Mouse (Mus musculus) kidney, adult 11 months (tissue): ENCODE results near the gene Pcmt1.
"Not testable (repeated sequence)": the region's sequence is repeated elsewhere in the genome, so short reads cannot be mapped to it uniquely, and the experiment has no call there.

Experiments used
- DNase-seq: peaks from one replicate; pipeline ENCODE4 v3.0.0; 2022

Gene Pcmt1

DNA sequence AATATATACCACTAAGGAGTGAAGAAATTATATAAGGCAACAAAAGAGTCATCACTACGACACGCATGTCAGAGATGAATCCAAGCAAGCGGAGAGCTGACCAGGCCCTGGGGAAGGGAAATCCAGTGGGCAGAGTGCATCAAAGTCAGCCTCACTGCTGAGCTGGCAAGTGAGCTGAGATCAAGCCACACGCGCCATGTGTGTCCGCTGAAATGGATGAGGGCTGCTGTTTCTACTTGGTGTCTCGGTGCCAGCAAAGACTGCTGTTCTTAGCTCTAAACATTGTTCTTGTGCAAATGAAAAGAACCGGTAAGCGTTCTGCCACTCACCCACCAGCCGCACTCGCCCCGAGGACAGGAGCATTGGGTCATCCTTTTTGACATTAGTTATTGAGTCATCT is 40.6 kb downstream of the Pcmt1 start:
- DNase-seq = no peak

DNA sequence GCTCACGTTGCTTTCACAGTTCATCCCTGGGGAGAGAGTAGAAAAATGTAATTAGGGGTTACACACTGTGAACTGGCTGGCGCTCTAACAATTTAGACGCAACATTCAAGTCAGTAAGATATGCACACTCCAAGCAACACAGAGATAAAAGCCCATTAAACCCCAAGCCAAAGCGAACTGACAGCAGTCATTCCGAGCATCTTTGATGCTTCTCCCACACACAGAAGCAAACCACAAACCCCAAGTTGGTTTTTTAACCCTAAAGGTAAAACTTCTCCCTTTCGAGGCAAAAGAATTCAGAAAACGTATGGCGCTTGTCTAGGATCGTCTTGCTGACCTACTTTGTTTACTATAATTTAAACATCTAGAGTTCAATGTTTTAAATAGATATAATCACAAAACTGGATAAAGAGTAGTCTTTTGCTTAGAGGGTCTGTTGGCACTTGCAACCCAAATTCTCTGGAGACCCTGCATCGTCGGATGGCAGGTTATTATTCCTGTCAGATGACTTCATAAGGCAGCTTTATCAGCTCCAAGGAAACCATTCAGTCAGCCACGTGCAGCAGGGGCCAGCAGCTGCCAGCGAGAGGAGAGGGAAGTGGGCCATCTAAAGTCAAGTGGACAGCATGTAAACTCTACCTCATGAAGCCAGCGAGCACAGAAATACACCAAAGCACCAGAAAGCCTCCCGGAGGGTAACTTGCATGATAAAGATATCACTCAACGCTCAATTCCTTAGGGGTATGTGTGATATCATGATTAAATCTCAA is 49.8 kb downstream of the Pcmt1 start:
- DNase-seq = no peak

DNA sequence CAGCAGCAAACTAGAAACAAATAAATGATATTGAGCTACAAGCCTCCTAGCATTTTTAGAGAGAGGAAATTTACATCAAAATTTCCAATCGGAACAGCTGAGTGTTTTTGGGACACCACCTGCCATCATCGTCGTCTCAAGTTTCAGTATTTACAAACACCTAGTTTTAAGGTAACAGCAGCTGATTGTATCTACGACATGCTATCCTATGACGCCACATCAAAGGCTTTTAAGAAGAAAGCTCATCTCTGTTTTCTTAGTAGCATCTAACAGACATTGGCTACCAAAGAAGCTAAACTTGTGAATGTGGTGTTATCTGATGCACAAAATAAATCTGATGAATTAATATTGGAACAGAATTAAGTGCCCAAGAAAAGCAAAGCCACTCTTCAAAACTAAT is 50.6 kb downstream of the Pcmt1 start:
- DNase-seq = no peak

DNA sequence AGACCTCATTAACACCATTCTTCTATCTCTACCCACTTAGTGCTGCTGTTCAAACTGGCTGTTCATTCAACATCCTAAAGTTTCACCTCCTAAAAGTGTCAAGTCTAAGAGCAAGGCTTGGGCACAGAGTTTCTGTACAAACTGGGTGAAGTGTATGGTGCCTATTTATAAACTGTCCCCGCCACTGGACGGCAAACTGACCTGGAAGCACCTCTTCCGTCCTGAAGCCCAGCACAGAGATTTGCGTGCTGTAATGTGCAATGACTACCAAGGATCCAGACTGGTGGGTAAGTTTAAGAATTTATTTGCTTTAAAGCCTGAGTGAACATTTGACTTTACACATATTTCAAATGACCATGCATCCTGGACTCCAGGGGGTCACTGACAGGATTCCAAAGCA is 51.8 kb downstream of the Pcmt1 start:
- DNase-seq = no peak

DNA sequence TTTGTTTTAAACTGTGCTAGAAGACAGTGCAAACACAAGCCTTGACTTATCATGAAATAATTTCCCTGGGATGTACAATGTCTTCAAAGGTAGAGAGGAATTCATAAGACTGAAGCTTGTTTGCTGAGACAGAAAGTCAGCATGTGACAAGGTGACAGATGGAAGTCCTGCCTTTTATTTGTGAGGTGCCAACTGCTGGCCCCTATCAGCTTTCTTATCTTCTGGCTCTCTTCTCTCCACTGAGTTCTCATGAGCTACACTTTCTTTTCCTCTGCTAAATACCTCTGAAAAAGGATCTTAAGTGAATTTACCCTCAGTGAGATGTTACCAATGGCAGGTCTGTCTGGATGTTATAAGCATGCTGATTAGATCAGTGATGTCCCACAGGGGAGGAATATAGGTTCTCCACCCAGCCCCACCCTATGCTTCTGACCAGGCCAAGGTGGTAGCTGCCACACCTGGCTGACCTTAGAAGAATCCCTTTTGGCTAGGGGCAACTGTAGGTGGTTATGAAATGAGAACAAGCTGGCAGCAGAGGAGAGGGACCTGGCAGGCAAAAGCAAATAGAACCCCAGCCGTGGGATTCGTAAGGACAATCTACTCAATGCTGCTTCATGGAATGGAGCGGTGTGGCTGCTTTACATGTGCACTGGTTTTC is 56.9 kb downstream of the Pcmt1 start:
- no peak for DNase-seq

DNA sequence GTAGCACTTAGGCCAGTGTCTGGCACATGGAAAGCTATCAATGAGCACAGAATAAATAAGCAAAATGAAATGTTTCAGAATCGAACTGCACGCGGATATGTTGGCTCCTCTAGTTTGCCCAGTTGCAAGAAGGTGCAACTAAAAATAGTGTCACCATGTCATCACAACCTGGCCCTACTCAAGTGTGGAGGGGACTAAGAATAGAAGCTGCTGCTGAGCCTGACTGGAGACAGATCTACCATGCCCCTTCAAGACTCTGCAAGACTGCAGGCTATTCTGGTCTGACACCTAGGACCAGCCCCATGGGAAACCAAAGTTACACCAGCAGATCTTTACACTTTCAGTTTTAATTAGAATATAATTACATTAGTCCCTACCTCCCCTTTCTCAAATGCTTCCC is 58.6 kb downstream of the Pcmt1 start:
- no peak for DNase-seq

DNA sequence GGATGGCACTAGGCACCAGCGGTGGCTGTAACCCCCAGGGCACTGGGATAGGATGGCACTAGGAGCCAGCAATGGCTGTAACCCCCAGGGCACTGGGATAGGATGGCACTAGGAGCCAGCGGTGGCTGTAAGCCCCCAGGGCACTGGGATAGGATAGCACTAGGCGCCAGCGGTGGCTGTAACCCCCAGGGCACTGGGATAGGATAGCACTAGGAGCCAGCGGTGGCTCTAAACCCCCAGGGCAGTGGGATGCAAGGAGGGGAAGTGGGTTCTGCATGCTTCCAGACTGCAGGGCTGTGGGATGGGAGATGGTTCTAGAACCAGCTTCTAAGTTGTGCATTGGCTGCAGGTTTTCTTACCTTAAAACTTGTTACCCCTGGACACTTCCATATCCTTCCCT is 60.2 kb downstream of the Pcmt1 start:
- DNase-seq = no peak

DNA sequence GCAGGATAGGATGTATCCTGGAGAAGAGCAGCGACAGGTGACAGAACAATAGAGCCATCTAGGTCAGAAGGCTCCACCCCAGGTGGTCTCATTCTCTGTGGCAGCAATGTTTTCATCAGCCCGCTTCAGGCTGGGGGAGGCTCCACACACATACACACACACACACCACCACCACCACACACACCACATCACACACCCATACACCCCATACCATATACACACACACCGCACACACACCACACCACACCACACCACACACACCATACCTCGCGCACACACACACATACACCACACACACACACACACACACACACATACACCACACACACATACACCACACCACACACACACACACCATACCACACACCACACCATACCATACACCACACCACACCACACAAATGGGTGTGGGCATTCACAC is 61.1 kb downstream of the Pcmt1 start:
- no peak for DNase-seq

DNA sequence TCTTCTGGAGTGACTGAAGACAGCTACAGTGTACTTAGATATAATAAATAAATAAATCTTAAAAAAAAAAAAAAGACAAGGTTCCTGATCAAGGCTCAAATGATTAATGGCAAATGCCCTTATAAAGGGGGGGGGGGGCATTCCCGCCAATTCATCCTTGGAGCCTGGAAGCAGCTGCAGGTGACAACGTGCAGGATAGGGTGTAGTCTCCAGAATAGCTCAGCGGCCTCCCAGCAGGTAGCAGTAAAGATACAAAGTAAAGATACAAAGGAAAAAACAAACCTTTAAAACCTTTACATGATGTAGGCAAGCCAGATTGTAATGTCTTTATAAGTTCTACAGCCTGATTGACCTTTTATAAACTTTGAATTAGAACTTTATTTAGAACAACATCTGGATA is 63.4 kb downstream of the Pcmt1 start:
- not testable (repeated sequence) for DNase-seq

DNA sequence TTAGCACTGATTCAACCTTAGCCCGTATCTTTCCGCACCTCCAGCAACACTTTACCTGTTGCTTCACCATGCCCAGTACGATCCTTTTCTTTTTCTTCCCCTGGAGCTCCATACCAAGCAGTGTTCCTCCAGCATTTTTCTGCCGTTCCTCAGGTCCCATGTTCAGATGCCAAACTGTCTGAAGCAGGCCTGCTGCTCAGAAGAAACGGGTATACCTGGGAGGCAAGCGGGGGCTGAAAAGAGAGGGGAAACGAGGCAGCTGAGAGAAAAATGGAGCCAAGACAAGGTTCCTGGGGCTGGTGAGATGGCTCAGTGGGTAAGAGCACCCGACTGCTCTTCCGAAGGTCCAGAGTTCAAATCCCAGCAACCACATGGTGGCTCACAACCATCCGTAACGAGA is 63.8 kb downstream of the Pcmt1 start:
- not testable (repeated sequence) for DNase-seq

DNA sequence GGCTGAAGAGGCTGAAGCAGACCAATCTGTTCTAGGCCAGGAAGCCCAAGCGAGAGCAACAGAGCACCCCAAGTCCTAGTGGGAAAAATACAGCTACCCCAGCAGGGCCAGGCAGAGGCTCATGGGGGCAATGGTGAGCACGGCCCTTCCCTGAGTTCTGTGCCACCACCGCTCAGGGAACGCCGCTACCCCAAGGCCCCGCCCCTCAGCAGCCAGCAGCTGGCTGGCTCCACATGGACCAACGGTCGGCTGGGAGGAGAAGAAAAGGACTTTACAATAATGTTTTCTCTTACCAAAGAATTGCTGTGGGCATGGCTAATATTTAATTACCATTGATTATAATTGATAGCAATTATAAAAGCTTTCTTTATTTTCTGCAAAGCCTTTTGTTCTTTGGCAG is 66.1 kb downstream of the Pcmt1 start:
- DNase-seq = no peak

DNA sequence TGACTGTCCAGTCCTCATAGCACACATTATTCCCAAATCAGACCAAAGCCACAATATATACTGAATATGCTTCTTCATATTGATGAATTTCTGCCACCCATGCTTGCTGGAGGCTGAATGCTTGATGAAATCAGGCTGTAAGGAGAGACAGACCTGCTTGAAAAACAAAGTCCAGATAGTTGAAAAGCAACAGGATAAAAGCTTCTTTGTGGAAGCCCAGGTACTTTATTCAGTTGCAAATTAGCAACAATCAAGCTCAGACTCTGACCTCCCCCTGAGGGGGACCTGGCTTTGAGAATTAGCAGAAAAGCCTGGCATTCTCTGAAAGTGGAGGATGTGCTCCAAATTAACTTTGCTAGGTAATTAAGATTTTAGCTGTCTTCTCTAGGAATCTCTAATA is 68.7 kb downstream of the Pcmt1 start:
- DNase-seq = not testable (repeated sequence)

DNA sequence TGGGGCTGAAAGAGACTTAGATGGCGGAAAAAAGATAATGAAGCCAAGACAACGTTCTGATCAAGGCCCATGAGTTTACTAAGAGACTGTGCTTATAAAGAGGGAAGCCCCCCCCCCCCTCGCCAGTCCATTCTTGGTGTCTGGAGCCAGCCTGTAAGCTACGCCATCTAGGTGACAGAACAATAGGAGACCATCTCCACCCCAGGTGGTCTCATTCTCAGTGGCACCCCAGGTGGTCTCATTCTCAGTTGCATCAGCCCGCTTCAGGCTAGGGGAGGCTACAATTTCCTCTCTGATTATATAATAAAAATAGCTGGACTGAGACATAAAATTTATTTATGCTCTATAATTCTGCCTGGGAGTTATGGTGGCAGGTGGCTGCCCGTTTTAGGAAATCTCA is 69.3 kb downstream of the Pcmt1 start:
- no peak for DNase-seq

DNA sequence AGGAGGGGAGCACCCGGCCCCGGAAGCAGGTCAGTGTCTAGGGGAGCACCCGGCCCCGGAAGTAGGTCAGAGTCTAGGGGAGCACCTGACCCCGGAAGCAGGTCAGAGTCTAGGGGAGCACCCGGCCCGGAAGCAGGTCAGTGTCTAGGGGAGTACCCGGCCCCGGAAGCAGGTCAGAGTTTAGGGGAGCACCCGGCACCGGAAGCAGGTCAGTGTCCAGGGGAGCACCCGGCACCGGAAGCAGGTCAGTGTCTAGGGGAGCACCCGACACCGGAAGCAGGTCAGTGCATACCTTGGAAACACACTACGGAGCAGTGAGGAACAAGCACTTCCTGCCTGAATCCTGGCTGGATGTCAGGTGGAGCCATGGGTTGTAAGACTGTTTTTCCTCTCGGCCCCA is 72.3 kb downstream of the Pcmt1 start:
- no peak for DNase-seq

DNA sequence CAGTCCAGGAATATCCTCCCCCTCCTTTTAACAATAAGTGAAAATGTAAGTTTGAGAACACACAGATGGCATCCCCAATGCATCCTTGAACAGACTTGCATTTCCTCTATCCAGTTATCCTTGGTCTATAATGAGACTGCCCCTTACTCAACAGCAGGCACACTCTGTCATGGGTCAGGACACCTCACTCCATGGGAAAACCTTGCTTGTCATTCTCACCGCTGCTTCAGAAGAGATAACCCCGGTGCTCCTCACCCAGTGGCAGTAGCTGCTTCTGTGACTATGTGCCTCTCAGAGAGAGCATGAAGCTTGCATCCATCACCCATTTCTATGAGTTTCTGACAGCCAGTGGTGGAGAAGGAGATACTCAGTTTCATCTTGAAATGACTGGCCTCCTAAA is 74.5 kb downstream of the Pcmt1 start:
- no peak for DNase-seq

DNA sequence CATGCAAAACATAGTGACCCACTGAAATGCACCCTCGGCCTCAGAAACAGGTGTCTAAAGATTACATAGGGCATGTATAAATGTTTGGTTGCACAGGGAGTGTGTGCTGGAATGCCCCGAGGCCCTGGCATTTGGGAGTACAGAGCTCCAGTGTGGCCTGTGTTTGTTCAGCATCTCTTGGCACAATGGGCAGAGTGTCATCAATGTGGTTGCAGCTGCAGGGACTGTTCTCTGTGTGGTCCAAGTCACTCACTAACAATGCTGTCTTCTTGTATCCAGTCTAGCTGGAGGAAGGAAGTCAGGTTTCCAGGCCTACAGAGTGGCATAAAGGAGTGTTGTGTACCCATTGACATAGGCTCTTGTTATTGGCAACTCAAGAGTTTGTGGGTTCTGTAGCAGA is 75.8 kb downstream of the Pcmt1 start:
- no peak for DNase-seq

DNA sequence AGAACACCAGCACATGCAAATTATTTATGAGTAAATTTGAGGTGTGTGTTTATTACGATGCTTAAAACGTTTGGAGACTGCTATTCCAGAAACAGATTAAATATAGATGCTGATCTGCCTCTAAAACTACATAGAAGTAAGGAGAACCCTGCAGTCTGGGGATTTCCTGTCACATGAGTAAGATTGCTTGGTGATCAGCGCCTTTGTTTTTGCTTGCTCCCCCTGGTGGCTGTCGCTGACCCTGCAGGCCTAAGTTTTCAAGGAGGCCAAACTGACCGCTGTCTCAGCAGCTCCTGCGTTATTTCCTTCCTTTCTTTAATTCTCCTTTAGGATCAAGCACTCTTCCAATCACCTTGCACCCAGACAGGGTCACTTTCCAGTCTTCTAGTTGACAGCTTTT is 80.3 kb downstream of the Pcmt1 start:
- peak; percentile 57 for DNase-seq

DNA sequence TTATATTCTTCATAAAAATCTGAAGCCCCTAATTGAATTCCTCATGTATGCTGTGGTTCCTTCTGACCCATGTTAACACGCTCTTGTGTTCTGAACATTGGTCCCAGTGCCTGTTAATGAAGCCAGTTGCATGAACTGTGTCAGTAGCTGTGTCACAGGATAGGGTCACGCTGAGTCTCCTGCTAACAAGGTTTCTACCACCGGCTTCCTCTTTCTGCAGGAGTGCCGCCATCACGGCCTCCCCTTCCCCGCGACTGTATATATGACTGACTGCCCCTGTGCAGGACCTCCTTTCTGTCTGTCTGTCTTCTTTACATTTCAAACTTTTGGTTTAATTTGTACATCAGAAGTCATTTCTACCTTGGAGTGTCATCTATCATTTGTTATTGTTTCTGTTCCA is 82.8 kb downstream of the Pcmt1 start:
- DNase-seq = no peak

DNA sequence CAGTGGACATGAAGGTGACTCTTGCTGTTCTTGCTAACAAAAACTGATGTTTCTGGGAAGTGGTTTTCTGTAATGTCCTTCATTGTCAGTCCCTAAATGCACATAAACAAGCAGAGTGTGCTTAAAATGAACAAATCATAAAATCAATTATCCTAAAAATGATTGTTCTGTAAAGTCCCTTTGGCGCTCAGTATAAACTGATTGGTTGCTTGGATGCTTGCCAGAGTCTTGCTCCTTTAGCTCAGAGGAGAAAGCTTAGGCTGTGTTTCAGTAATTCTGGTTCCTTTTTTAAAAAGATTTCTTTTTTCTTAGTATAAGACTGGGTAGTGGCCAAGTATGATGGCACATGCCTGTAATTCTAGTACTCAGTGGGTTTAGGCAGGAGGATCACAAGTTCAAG is 84.7 kb downstream of the Pcmt1 start:
- DNase-seq = no peak

DNA sequence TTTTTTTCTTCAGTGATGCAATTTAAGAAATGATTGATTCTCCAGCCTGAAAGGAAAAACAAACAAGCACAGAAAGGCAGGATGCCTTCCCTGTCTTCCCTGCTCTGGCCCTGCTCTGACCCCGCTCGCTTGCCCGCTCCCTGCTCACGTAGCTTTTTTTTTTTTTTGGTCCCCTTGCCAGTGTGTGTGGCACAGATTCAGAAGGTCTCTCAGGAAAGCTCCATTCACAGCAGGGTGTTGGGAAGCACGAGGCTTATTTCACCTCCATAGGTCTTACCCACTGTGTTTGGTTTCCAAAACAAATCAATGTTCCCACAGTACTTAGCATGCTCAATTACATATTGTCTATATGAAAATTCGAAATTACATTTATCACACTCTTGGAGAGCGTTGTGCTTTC is 86.1 kb downstream of the Pcmt1 start:
- DNase-seq = no peak

DNA sequence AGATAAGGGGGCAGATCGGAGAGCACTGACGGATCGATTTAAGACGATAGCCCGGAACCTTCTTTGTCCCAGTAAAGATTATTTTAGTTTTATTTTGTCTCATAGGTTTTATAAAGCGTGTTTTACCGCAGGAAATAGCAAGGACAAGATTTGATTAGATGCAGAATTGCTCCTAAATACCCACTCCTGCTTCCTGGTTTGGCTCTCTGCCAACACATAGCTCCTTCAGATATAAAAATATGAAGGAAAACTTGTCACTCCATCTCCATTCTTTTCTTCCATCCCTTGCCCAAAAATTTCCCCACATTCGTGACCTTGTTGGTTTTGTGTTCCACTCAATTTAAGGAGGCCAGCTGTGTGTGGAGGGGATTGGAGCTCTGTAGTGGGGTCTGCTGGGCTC is 90.1 kb downstream of the Pcmt1 start:
- no peak for DNase-seq

DNA sequence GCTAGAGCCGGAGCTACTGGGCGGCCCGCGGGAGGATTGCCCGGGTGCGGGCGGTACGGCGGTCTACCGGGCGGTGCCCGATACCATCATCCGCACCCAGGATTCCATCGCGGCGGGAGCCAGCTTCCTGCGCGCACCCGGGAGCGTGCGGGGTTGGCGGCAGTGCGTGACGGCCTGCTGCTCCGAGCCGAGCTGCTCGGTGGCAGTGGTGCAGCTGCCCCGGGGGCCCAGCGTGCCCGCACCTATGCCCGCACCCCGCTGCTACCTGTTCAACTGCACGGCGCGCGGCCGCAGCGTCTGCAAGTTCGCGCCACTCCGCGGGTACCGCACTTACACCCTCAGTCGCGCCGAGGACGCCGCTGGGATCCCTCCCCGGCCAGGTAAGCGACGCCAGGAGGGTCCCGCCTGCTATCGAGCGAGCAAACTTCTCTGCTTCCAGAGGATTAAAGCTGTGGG is 90.7 kb downstream of the Pcmt1 start:
- no peak for DNase-seq

DNA sequence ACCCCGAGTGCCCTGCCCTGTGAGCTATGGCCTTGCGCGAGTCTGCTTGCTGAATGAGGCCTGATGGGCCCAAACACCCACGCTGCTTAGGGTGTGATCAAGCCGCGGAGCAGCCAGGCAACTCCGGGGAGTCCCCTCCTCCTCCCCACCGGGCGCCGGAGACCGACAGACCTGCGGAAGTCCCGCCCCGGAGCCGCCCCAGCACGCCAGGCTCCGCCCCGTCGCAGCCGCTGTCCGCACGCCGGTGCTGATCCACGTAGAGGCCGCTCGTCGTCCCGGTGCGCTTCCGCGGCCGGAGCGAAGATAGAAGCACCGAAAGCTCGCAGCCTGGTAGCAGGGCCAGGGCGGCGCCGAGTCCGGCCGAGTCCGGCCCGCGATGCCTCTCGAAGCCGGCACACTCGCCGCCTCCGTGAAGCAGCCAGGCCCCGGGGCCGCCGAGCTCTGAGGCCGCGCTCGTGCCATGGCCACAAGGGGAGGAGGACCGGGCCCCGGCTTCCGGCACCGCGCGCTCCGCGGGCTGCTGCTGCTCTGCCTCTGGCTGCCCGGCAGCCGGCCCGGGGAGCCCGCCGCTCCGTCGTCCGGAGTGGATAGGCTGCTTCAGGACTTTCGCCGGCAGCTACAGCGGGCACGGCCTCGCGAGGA is 91.2 kb downstream of the Pcmt1 start, which contains the start of gene Lrp11:
TSS of gene Lrp11 (plus strand) at position 209 of the 642 bp plus-strand sequence.
- DNase-seq = peak; percentile 87

DNA sequence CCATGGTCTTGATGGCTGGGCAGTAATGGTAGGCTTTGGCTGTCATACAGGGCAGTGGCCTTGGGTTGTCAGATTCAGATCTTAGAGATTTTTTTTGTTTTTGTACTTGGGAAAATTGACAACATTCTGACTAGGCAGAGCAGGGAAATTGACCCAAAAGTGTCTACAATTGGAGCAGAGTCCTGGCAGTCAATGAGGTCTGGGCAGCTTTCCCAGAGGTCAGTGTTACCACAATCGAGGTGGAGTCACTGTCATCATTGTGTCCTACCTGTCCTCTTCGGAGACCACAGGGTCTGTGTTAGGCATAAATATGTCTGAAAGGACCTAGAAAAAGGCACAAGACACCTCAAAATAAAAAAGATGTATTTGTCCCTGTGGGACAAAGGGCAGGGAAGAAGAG is 94.2 kb downstream of the Pcmt1 start:
- DNase-seq = no peak
